Mouse (Mus musculus): ENCODE measurements around the gene Prmt3. TPM values are rescaled to one million over a fixed set of nuclear protein-coding genes. Genes with fewer than 3 reads are reported as not detected.

The Prmt3 gene
- polyA plus RNA-seq, 1 experiment from 2014 or later = 48.9 TPM

DNA sequence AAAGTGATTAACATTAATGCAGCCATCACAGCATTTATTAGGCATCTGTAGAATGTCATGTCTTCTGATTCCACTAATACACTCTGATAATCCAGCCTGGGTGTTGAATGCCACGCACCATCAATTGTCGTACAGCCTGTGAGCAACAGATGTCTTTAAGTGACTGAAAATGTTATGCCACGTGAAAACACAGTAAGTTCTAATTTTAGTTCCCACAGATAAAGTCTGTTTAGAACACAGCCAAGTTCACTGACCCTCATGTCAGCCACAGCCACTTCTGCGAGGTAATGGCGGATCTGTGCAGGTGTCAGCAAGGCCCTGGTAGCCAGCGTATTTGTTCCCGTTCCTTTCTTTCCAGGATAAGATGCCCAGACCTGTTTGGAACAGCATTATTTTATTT, 12.0 kb upstream of the Prmt3 start:
- no peak overlapping the region for H3K4me3 ChIP-seq (replicated peaks)
- H3K4me2 ChIP-seq = no peak overlapping the region
- 84% methylated on average over 7 of the region's 7 CpGs for WGBS
- no peaks in the 10 kb centered on the region for H3K27me3 ChIP-seq (replicated peaks)
- ATAC-seq (ENCODE audit: insufficient read depth, low FRiP score, low read depth) = no peak
- no peaks in the 10 kb centered on the region for H3K4me1 ChIP-seq
- no peak overlapping the region for H3K27ac ChIP-seq
- H3K9ac ChIP-seq = no peak overlapping the region
- H3K9me3 ChIP-seq = no peaks in the 10 kb centered on the region
- H3K36me3 ChIP-seq = no peaks in the 10 kb centered on the region

DNA sequence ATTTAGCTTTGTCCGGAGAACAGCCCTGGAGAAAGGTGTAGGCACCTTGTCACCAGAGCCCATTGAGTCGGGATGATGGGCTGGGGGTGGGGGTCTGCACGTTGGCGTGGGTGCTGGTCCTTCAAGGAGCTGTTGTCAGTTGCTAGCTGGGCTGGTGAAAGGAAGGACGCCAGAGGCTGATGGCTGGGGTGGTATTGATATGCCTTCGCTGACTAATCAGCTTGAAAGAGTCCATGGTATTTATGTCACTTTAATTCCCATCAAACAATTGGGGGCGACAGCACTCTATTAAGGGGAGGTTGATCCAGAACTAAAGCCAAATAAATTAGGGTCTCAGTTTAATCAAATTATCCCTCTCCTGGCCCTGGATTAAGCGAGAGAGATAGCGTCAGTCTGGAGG, 9.6 kb upstream of the Prmt3 start:
- Histone ChIP-seq H3K4me1 (no peaks in the 10 kb centered on the region), H3K27ac (no peak overlapping the region), H3K9ac (no peak overlapping the region), H3K4me3 (replicated peaks) (no peak overlapping the region), H3K36me3 (no peaks in the 10 kb centered on the region), H3K27me3 (replicated peaks) (no peaks in the 10 kb centered on the region), H3K4me2 (no peak overlapping the region), H3K9me3 (no peaks in the 10 kb centered on the region)
- no peak for ATAC-seq (ENCODE audit: insufficient read depth, low FRiP score, low read depth)
- WGBS = 69% methylated on average over 9 of the region's 9 CpGs

DNA sequence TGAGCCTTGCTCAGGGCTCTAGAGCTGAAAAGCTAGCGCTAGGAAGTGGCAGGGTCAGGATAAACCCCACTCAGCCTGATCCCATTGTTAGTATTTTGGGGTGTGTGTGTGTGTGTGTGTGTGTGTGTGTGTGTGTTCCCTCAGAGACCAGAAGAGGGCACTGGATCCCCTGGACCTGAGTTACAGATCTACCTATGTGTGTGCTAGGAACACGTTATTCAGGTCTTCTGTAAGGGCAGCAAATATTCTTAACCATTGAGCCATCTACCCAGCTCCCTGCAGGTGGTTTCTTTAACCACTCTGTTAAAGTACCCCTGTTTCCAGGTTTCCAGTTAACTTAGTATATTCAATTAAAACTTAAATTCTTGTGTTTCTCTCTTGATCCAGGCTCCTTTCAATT, 3.8 kb upstream of the Prmt3 start:
- Histone ChIP-seq H3K27me3 (replicated peaks) (no peaks in the 10 kb centered on the region), H3K9me3 (no peaks in the 10 kb centered on the region), H3K27ac (no peak overlapping the region), H3K9ac (no peak overlapping the region), H3K4me1 (peaks cover 7% of the 10 kb centered on the region), H3K4me2 (no peak overlapping the region), H3K4me3 (replicated peaks) (no peak overlapping the region), H3K36me3 (no peaks in the 10 kb centered on the region)
- no peak for ATAC-seq (ENCODE audit: insufficient read depth, low FRiP score, low read depth)
- WGBS = 87% methylated on average over 2 of the region's 2 CpGs

DNA sequence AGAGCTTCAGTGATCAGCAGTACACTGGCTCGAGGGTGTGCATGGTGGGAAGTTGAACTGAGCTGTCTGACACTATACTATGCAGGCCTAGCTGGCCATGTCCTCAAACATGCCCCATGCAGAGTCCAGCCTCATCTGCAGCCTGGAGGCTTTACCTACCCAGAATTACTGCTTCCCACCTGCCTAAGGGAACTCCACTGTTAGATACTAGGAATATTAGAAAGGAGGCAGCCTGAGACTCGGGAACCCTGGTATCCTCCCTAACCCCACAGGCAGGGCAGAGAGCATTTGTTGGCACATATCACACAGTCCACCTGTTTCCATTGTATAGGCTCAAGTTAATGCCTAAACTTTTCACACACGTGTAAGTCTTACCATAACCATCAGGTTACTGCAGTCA, 561 bp upstream of the Prmt3 start:
- H3K4me1 ChIP-seq = peaks cover 12% of the 10 kb centered on the region
- no peaks in the 10 kb centered on the region for H3K27me3 ChIP-seq (replicated peaks)
- peak; percentile 12 for ATAC-seq (ENCODE audit: insufficient read depth, low FRiP score, low read depth)
- no peak overlapping the region for H3K9ac ChIP-seq
- no peak overlapping the region for H3K4me2 ChIP-seq
- 0 out of 2 replicates have a peak overlapping the region, but pooled peaks have one; percentile 72 for H3K4me3 ChIP-seq (replicated peaks)
- H3K27ac ChIP-seq = no peak overlapping the region
- 47% methylated on average over 3 of the region's 3 CpGs for WGBS
- H3K36me3 ChIP-seq = 0 out of 2 replicates have a peak, but pooled peaks cover 5% of the 10 kb centered on the region
- H3K9me3 ChIP-seq = no peaks in the 10 kb centered on the region

DNA sequence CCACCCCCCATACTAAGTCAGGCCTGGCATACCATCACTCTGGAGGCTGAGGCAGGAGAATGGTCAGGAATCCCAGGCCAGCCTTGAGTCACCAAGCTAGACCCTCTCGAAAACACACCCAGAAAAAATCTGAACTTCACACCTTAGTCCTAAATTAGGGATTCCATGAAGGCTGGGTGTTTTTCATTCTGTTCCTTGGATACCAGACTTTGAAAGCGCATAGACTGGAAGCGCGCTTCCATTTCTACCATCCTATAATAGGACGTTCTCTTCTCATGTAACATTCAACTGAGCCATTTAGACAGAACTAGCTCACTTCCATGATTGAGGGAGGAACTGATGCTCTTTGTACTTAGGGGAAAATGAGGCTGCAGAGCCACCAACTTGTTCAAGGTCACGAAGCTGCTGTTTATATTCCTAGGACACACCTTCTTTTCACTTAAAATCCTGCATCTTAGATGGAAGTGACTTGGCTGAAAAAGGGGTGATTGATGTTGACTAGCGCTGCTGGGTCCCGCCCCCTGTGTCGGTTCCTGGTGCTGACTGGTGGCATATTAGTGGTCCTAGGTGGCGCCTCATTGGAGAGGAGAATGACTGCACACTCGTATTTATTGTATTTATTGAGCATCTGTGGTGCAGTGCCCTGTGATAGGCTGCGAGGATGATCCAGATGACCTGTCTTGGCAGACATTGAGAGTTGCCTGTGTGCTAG, 914 bp downstream of the Prmt3 start:
- peaks cover 12% of the 10 kb centered on the region for H3K4me1 ChIP-seq
- H3K9ac ChIP-seq = peak overlapping the region; percentile 78
- no peak; the same call in 1 of the 2 replicates for ATAC-seq (ENCODE audit: insufficient read depth, low FRiP score, low read depth)
- no peaks in the 10 kb centered on the region for H3K9me3 ChIP-seq
- 66% methylated on average over 12 of the region's 12 CpGs for WGBS
- H3K4me3 ChIP-seq (replicated peaks) = peak overlapping the region; percentile 72
- H3K27ac ChIP-seq = peak overlapping the region; percentile 77
- H3K27me3 ChIP-seq (replicated peaks) = no peaks in the 10 kb centered on the region
- peaks cover 11% of the 10 kb centered on the region; the same call in 1 of the 2 replicates for H3K36me3 ChIP-seq
- peak overlapping the region; percentile 90 for H3K4me2 ChIP-seq

DNA sequence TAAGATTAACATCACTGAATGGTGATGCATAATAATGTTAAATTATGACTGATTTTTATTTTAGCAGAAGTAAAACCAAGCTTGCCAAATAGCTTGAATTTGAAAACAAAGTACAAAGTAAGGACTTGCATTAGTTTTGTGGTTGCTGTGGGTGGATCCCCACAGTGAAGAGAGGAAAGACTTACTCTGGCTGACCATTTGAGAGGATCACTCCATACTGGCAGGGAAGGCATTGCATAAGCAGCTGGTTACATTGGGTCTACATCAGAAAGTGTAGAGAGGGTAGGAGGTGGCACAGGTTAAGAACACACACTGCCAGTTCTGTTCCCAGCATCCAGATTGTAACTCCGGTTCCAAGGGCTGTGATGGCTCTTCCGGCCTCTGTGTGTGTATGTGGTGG, 4.9 kb downstream of the Prmt3 start:
- H3K27me3 ChIP-seq (replicated peaks) = no peaks in the 10 kb centered on the region
- no peak overlapping the region for H3K9ac ChIP-seq
- no peak overlapping the region for H3K4me2 ChIP-seq
- WGBS = 98% methylated on average over 2 of the region's 2 CpGs
- no peak overlapping the region for H3K27ac ChIP-seq
- no peak overlapping the region for H3K4me3 ChIP-seq (replicated peaks)
- H3K9me3 ChIP-seq = no peaks in the 10 kb centered on the region
- peaks cover 12% of the 10 kb centered on the region for H3K4me1 ChIP-seq
- H3K36me3 ChIP-seq = peaks cover 19% of the 10 kb centered on the region
- no peak for ATAC-seq (ENCODE audit: insufficient read depth, low FRiP score, low read depth)

DNA sequence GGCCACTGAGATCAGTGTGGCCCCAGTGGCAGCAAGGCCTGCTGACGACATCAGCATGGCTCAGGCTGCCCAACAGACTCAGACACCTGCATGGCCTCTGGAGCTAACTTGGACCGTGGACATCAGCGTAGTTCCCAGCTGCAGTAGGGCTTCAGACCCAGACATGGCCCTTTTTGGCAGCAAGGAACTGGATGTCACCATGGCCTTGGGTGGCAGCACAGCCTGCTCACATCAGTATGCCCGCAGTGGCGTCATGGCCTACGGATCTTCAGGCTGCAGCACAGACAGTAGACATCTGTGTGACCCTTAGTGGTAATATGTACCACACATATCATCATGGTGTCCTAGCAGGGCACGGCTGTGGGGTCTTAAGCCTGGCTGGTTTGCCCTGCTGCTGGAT, 7.0 kb downstream of the Prmt3 start:
- Histone ChIP-seq H3K27ac (no peak overlapping the region), H3K9ac (no peak overlapping the region), H3K9me3 (no peaks in the 10 kb centered on the region), H3K36me3 (peaks cover 25% of the 10 kb centered on the region), H3K4me2 (no peak overlapping the region), H3K4me1 (no peaks in the 10 kb centered on the region), H3K27me3 (replicated peaks) (no peaks in the 10 kb centered on the region), H3K4me3 (replicated peaks) (no peak overlapping the region)
- 91% methylated on average over 7 of the region's 7 CpGs for WGBS
- ATAC-seq (ENCODE audit: insufficient read depth, low FRiP score, low read depth) = no peak

DNA sequence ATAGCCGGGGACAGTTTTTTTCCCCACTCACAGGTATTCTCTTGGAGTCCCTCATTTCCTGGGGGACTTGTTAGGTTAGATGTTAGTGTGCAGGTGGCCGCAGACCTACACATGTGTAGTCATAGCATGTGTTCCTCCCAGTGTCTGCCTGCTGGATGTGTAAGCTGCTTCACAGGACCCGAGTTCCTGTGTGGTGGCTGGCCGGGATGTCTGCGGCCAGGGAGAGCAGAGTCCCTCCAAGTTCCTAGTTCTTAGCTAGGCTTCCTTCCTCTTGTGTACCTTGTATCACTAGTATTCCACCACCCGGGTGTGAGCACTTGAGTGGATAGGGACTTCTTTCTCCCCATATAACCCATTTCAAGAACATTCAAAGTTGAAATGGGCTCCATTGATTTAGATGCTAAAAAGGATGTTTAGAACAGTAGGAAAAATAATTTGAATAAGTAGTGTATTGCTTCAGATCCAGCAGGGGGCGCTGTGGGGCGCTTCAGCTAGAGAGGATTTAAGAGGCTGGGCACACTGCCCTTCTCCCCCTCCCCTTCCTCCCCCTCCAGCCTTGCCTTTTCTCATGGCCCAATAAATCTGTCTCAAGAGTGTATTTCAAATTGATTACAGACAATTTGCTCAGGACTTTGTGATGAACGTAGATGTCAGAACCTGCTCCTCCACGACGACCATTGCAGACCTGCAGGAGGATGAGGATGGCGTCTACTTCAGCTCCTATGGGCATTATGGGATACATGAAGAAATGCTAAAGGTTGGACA, 8.7 kb downstream of the Prmt3 start:
- Histone ChIP-seq H3K27ac (no peak overlapping the region), H3K9ac (no peak overlapping the region), H3K36me3 (peaks cover 24% of the 10 kb centered on the region), H3K9me3 (no peaks in the 10 kb centered on the region), H3K4me2 (no peak overlapping the region), H3K4me1 (no peaks in the 10 kb centered on the region), H3K27me3 (replicated peaks) (no peaks in the 10 kb centered on the region), H3K4me3 (replicated peaks) (no peak overlapping the region)
- WGBS = 66% methylated on average over 12 of the region's 12 CpGs
- ATAC-seq (ENCODE audit: insufficient read depth, low FRiP score, low read depth) = no peak

DNA sequence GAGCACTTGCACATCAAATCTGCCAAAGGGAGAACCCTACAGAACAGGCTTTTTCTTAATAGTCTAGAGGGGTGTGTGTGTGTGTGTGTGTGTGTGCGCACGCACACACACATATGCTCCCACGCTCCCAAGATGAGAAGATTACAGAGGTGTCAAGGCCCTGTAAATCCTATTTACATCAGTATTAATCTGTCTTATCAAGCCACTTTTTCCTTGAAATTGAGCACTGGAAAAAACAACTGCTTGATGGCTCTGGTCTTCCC, 9.2 kb downstream of the Prmt3 start:
- H3K27me3 ChIP-seq (replicated peaks) = no peaks in the 10 kb centered on the region
- no peak overlapping the region for H3K27ac ChIP-seq
- peaks cover 20% of the 10 kb centered on the region for H3K36me3 ChIP-seq
- 94% methylated on average over 3 of the region's 3 CpGs for WGBS
- ATAC-seq (ENCODE audit: insufficient read depth, low FRiP score, low read depth) = no peak
- H3K4me1 ChIP-seq = no peaks in the 10 kb centered on the region
- H3K9ac ChIP-seq = no peak overlapping the region
- H3K4me2 ChIP-seq = no peak overlapping the region
- H3K4me3 ChIP-seq (replicated peaks) = no peak overlapping the region
- H3K9me3 ChIP-seq = no peaks in the 10 kb centered on the region

DNA sequence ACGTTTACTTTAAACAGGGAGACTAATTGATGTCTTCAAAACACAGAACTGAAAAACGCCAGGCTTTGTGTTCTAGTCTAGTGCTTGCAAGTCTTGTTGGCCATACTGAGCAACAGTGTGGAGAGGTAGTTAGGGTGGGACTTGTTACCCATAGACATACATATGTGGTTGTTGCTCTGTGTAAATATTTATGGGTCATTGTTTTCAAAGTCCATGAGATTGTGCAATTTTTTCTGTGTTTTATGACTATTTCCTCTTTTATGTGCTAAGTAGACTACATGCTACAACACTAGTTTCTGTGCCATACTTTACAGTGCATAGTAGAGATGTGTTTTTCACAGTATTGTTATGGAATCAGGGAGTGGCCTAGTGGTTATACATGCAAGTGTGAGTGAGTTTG, 16.2 kb downstream of the Prmt3 start:
- Histone ChIP-seq H3K27ac (no peak overlapping the region), H3K4me1 (no peaks in the 10 kb centered on the region), H3K27me3 (replicated peaks) (no peaks in the 10 kb centered on the region), H3K9me3 (no peaks in the 10 kb centered on the region), H3K4me2 (no peak overlapping the region), H3K36me3 (peaks cover 25% of the 10 kb centered on the region; the same call in 1 of the 2 replicates), H3K9ac (no peak overlapping the region), H3K4me3 (replicated peaks) (no peak overlapping the region)
- WGBS = 72% methylated on average over 2 of the region's 2 CpGs
- no peak for ATAC-seq (ENCODE audit: insufficient read depth, low FRiP score, low read depth)

DNA sequence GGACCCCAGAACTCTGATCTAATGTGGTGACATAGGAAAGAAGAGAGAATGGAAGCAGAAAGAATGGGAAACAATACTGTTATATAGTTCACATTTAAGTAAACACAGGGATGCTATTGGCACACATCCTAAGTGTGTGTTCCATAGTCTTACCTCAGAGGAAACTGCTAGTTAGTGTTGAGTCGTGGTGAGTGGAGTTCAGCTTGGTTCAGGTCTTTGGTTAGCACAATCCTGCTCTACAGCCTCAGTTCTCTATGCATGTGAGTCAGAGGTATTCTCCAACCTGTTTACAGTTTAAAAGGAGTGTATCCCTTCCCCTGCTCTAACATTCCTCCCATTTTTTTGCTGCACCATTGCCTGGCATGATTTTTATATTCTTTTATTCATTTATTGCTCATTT, 19.0 kb downstream of the Prmt3 start:
- Histone ChIP-seq H3K4me3 (replicated peaks) (no peak overlapping the region), H3K27ac (no peak overlapping the region), H3K4me2 (no peak overlapping the region), H3K27me3 (replicated peaks) (no peaks in the 10 kb centered on the region), H3K9ac (no peak overlapping the region), H3K4me1 (no peaks in the 10 kb centered on the region), H3K9me3 (no peaks in the 10 kb centered on the region), H3K36me3 (peaks cover 28% of the 10 kb centered on the region; the same call in 1 of the 2 replicates)
- 65% methylated on average over 1 of the region's 1 CpGs for WGBS
- ATAC-seq (ENCODE audit: insufficient read depth, low FRiP score, low read depth) = no peak

DNA sequence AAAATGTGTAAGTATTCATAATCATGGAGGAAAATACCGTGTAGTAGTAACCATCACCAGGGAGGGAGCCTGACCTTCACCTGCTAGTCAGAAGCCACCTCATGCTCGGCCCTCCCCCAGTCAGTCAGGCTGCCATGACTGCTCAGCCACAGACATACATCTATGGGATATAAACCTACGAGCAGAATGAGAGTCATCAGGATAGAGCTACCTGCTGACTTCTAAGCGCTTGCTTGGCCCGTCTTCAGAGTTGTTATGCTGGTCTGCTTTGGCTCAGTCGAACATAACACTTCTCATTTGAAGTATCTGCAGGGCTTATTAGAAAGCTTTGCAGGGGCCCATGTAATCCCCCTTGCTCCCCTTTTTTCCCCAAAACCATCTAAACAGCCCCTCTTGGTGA, 25.4 kb downstream of the Prmt3 start:
- Histone ChIP-seq H3K4me1 (no peaks in the 10 kb centered on the region), H3K27ac (no peak overlapping the region), H3K9me3 (no peaks in the 10 kb centered on the region), H3K9ac (no peak overlapping the region), H3K27me3 (replicated peaks) (no peaks in the 10 kb centered on the region), H3K4me3 (replicated peaks) (no peak overlapping the region), H3K4me2 (no peak overlapping the region), H3K36me3 (peaks cover 14% of the 10 kb centered on the region; the same call in 1 of the 2 replicates)
- WGBS = 88% methylated on average over 6 of the region's 6 CpGs
- no peak for ATAC-seq (ENCODE audit: insufficient read depth, low FRiP score, low read depth)

All from stomach, embryonic 15.5 days (tissue).